Mouse (Mus musculus): ENCODE measurements around the gene Polm. TPM values are rescaled to one million over a fixed set of nuclear protein-coding genes. Genes with fewer than 3 reads are reported as not detected.

Polm gene
- 10 to 100 TPM; 12.0 to 13.7 TPM for total RNA-seq (2021)
- long read RNA-seq, experiment 1, partial matches to known transcripts, result 1 of 5 reads
- long read RNA-seq, experiment 1, other reads (novel, unspliced or antisense), result 4 of 5 reads
- long read RNA-seq, experiment 2, partial matches to known transcripts, result 3 of 6 reads
- long read RNA-seq, experiment 2, other reads (novel, unspliced or antisense), result 3 of 6 reads

GRCm38 (mm10) chr11:5837251-5838246 is at the start of gene Polm:
Polm (minus strand) TSS chr11:5838016.
- DNase-seq (ENCODE audit: low spot score in 2 of 2), result peak; percentile 82 to 88

- no peak for DNase-seq (ENCODE audit: low spot score in 2 of 2)
Measured at GRCm38 (mm10) chr11:5887250-5887649, 49.4 kb upstream of the Polm start.

- DNase-seq (ENCODE audit: low spot score in 2 of 2), result peak; percentile 57 to 81
Measured at GRCm38 (mm10) chr11:5886187-5886586, 48.4 kb upstream of the Polm start.

GRCm38 (mm10) chr11:5882518-5882917 is 44.7 kb upstream of the Polm start:
- DNase-seq (ENCODE audit: low spot score in 2 of 2), result no peak

- DNase-seq (ENCODE audit: low spot score in 2 of 2), result peak; percentile 51 to 79
Measured at GRCm38 (mm10) chr11:5879905-5880304, 42.1 kb upstream of the Polm start.

- DNase-seq (ENCODE audit: low spot score in 2 of 2), result no peak
Measured at GRCm38 (mm10) chr11:5878661-5879060, 40.8 kb upstream of the Polm start.

- peak; percentile 95 to 99 for DNase-seq (ENCODE audit: low spot score in 2 of 2)
Measured at GRCm38 (mm10) chr11:5877921-5878526, 40.2 kb upstream of the Polm start, which contains the start of gene Pold2. Pold2 (minus strand) TSS chr11:5878292.

GRCm38 (mm10) chr11:5877421-5877820 is 39.6 kb upstream of the Polm start:
- DNase-seq (ENCODE audit: low spot score in 2 of 2), result no peak

GRCm38 (mm10) chr11:5873192-5873591 is 35.4 kb upstream of the Polm start:
- DNase-seq (ENCODE audit: low spot score in 2 of 2), result no peak

- no peak for DNase-seq (ENCODE audit: low spot score in 2 of 2)
Measured at GRCm38 (mm10) chr11:5872707-5873106, 34.9 kb upstream of the Polm start.

- no peak for DNase-seq (ENCODE audit: low spot score in 2 of 2)
Measured at GRCm38 (mm10) chr11:5870069-5870468, 32.3 kb upstream of the Polm start.

- DNase-seq (ENCODE audit: low spot score in 2 of 2), result no peak
Measured at GRCm38 (mm10) chr11:5869331-5869730, 31.5 kb upstream of the Polm start.

GRCm38 (mm10) chr11:5868324-5868723 is 30.5 kb upstream of the Polm start:
- DNase-seq (ENCODE audit: low spot score in 2 of 2), result no peak

- DNase-seq (ENCODE audit: low spot score in 2 of 2), result no peak
Measured at GRCm38 (mm10) chr11:5867196-5867595, 29.4 kb upstream of the Polm start.

GRCm38 (mm10) chr11:5862394-5863105 is 24.7 kb upstream of the Polm start:
- no peak for DNase-seq (ENCODE audit: low spot score in 2 of 2)

- no peak for DNase-seq (ENCODE audit: low spot score in 2 of 2)
Measured at GRCm38 (mm10) chr11:5861678-5862393, 24.0 kb upstream of the Polm start, which contains the start of gene Aebp1. Aebp1 (plus strand) TSS chr11:5861947.

- no peak for DNase-seq (ENCODE audit: low spot score in 2 of 2)
Measured at GRCm38 (mm10) chr11:5860639-5861038, 22.8 kb upstream of the Polm start.

GRCm38 (mm10) chr11:5859883-5860550 is 22.2 kb upstream of the Polm start:
- DNase-seq (ENCODE audit: low spot score in 2 of 2), result no peak

- DNase-seq (ENCODE audit: low spot score in 2 of 2), result no peak
Measured at GRCm38 (mm10) chr11:5858723-5859122, 20.9 kb upstream of the Polm start.

Measured in layer of hippocampus, postnatal 14 days (tissue).